Mouse (Mus musculus) ES-CJ7 (cell line): ENCODE results near the gene Mterf1b.

ENCODE experiments used
- DNase-seq: peaks from one replicate; pipeline ENCODE4 v3.0.0; 2011; ENCODE audit warnings: low read depth, low spot score

Gene Mterf1b

DNA sequence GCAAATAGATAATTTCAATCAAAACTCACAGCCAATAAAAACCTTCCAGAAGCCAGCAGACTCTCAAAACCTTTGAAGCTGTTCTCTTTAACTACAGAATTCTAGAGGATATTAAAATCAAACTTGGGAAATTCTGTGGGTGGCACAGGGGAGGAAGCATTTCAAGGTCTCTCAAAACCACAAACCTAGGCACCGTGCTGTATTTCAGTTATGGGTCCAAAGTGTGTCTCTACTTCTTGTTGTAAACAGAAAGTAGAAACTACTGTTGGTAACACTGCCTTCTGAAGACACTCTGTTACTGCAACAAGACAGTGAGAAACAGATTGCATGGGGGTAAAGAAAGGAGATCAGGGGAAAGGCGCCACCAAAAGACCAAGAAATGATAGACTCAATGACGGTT is 52.8 kb downstream of the Mterf1b start:
- DNase-seq = no peak

- DNase-seq = no peak
These were observed 53.9 kb downstream of the Mterf1b start for GRCm38 (mm10) chr5:4246095-4246494.
